Mouse (Mus musculus): ENCODE results near the gene Anapc7. TPM values are rescaled to one million over a fixed set of nuclear protein-coding genes. Genes with fewer than 3 reads are reported as not detected.

The Anapc7 gene
- polyA plus RNA-seq, 1 experiment from 2014 or later, result 28.3 TPM

Other genes starting within 250 kb of the Anapc7 start
- 8.6 and 11.1 TPM in 2 replicates for gene Hvcn1, start 214.9 kb upstream of the Anapc7 start, polyA plus RNA-seq (2014; fragmentation: Nextera tagmentation; extraction: Ambion mirVana)
- gene Tctn1, start 157.2 kb upstream of the Anapc7 start, polyA plus RNA-seq (2014; fragmentation: Nextera tagmentation; extraction: Ambion mirVana), result 5.2 and 7.5 TPM in 2 replicates
- gene Pptc7, start 137.3 kb upstream of the Anapc7 start, polyA plus RNA-seq (2014; fragmentation: Nextera tagmentation; extraction: Ambion mirVana), result 9.1 and 9.8 TPM in 2 replicates
- gene Rad9b, start 67.5 kb upstream of the Anapc7 start, polyA plus RNA-seq (2014; fragmentation: Nextera tagmentation; extraction: Ambion mirVana), result 9.8 and 12.6 TPM in 2 replicates
- 174 and 181 TPM in 2 replicates for gene Vps29, start 67.3 kb upstream of the Anapc7 start, polyA plus RNA-seq (2014; fragmentation: Nextera tagmentation; extraction: Ambion mirVana)
- 65.0 and 77.7 TPM in 2 replicates for gene Gpn3, start 49.8 kb upstream of the Anapc7 start, polyA plus RNA-seq (2014; fragmentation: Nextera tagmentation; extraction: Ambion mirVana)
- 110 and 127 TPM in 2 replicates for gene Fam216a, start 49.3 kb upstream of the Anapc7 start, polyA plus RNA-seq (2014; fragmentation: Nextera tagmentation; extraction: Ambion mirVana)
- 64.5 and 71.2 TPM in 2 replicates for gene Arpc3, start 29.8 kb upstream of the Anapc7 start, polyA plus RNA-seq (2014; fragmentation: Nextera tagmentation; extraction: Ambion mirVana)
- 58.7 and 60.6 TPM in 2 replicates for gene Atp2a2, start 80.5 kb downstream of the Anapc7 start, polyA plus RNA-seq (2014; fragmentation: Nextera tagmentation; extraction: Ambion mirVana)
- 49.4 TPM in 2 replicates for gene Ift81, start 192.8 kb downstream of the Anapc7 start, polyA plus RNA-seq (2014; fragmentation: Nextera tagmentation; extraction: Ambion mirVana)
- gene P2rx7, start 222.2 kb downstream of the Anapc7 start, polyA plus RNA-seq (2014; fragmentation: Nextera tagmentation; extraction: Ambion mirVana), result 0.32 and 0.77 TPM in 2 replicates

Data from forebrain, embryonic 11.5 days (tissue).